Mouse (Mus musculus): ENCODE data around the gene Zfp69. TPM values are rescaled to one million over a fixed set of nuclear protein-coding genes. Genes with fewer than 3 reads are reported as not detected.

Zfp69 gene
- total and polyA plus RNA-seq, 3 experiments = 2.7 to 8.1 (median 4.9) TPM

DNA sequence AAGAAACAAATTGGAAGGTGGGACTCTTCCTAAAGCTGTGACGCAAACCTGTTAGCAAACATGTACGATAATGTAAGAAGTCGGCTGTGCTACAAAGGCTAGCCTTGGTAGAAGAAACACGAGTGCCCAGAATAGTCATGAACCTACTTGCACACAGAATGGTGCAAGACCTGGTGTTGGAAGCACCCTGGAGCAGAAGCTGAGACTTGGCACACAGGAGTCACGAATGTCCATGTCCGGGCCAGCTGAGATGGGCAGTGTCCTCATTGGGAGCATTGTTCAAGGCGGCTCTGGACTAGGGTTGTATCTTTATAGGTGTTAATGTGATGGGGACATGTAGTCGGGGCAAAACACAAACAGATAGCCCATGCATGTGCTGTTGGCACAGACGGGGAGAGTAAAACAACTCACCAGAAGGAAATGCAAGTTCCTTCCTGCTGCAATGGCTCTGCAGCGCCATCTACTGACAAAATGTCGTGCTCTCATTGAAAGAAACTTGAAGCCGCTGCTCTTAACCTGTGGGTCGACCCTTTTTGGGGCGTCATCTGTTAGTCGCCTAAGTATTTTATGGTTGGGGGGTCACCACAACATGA is 41.8 kb downstream of the Zfp69 start:
- H3K27me3 ChIP-seq (ENCODE audit: insufficient read depth, low read length) = no peaks in the 10 kb centered on the region
- no peaks in the 10 kb centered on the region for H3K9me3 ChIP-seq (replicated peaks)
- H3K4me1 ChIP-seq (ENCODE audit: insufficient read depth, low read depth, low read length) = peaks cover 29% of the 10 kb centered on the region
- peak; percentile 48 for DNase-seq (ENCODE audit: low spot score)
- no peak for ATAC-seq (ENCODE audit: extremely low read depth, insufficient number of reproducible peaks, low FRiP score, poor library complexity, severe bottlenecking)
- H3K4me3 ChIP-seq (ENCODE audit: low read depth, low read length) = no peak overlapping the region
- H3K36me3 ChIP-seq (replicated peaks) = no peaks in the 10 kb centered on the region
- TF ChIP-seq TAL1 (conservative IDR thresholded peaks at IDR 0.05; ENCODE audit: low read depth, low read length) (no peak), CTCF (IDR thresholded peaks at IDR 0.05; ENCODE audit: low read depth, low read length) (peak; percentile 85)

DNA sequence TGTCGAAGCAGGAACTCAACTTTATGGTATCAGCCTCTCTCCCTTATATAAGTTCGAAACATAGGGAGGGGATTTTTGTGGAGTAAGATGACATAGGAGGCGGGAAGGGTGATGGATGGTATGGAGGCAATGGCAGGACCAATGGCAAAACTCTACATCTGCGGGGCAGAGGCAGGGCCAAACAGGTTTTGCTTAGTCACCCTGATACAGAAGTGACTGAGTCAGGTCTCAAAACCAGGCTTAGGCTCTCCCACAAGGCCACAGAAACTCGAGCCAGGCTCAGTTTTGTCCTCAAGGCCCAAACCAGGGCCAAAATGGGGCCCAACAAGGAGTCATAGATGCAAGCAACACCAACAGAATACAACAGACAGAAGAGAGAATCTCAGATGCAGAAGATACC is 45.9 kb downstream of the Zfp69 start:
- H3K4me1 ChIP-seq (ENCODE audit: insufficient read depth, low read depth, low read length) = peaks cover 11% of the 10 kb centered on the region
- H3K27me3 ChIP-seq (ENCODE audit: insufficient read depth, low read length) = peaks cover 10% of the 10 kb centered on the region
- no peak for TF ChIP-seq TAL1 (conservative IDR thresholded peaks at IDR 0.05; ENCODE audit: low read depth, low read length)
- no peak for TF ChIP-seq GATA2 (IDR thresholded peaks at IDR 0.05; ENCODE audit: borderline replicate concordance, low read depth, low read length)
- no peak for TF ChIP-seq GATA1 (IDR thresholded peaks at IDR 0.05; ENCODE audit: borderline replicate concordance, low read length)
- TF ChIP-seq CTCF (IDR thresholded peaks at IDR 0.05; ENCODE audit: low read depth, low read length) = no peak
- TF ChIP-seq POLR2AphosphoS5 (IDR thresholded peaks at IDR 0.05; ENCODE audit: insufficient replicate concordance, low read depth, low read length) = no peak
- no peaks in the 10 kb centered on the region for H3K36me3 ChIP-seq (replicated peaks)
- ATAC-seq (ENCODE audit: extremely low read depth, insufficient number of reproducible peaks, low FRiP score, poor library complexity, severe bottlenecking) = no peak
- H3K4me3 ChIP-seq (ENCODE audit: low read depth, low read length) = no peak overlapping the region
- no peak for DNase-seq (ENCODE audit: low spot score)
- no peaks in the 10 kb centered on the region for H3K9me3 ChIP-seq (replicated peaks)

DNA sequence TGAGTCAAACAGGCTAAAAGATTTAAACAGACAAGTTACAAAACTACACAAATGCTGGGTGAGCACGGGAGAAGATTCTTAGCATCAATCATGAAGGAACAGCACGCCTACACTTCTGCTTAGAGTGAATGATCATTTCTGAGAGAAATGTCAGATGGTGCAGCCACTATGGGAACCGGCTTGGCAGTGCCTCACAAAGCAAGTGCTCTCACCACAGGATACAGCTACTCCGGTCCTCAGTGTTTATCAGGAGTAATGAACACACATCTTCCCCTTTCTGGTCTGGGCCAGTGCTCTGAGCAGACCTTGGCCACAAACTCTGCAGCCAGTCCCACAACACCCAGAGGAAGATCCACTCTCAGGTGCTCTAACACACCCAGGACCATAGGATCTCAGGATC is 47.0 kb downstream of the Zfp69 start:
- DNase-seq (ENCODE audit: low spot score) = no peak
- Histone ChIP-seq H3K4me1 (ENCODE audit: insufficient read depth, low read depth, low read length) (peaks cover 4% of the 10 kb centered on the region; the same call in 1 of the 2 replicates), H3K9me3 (replicated peaks) (no peaks in the 10 kb centered on the region), H3K4me3 (ENCODE audit: low read depth, low read length) (no peak overlapping the region), H3K27me3 (ENCODE audit: insufficient read depth, low read length) (peaks cover 10% of the 10 kb centered on the region), H3K36me3 (replicated peaks) (no peaks in the 10 kb centered on the region)
- ATAC-seq (ENCODE audit: extremely low read depth, insufficient number of reproducible peaks, low FRiP score, poor library complexity, severe bottlenecking) = no peak
- TF ChIP-seq POLR2AphosphoS5 (IDR thresholded peaks at IDR 0.05; ENCODE audit: insufficient replicate concordance, low read depth, low read length) (no peak), GATA1 (IDR thresholded peaks at IDR 0.05; ENCODE audit: borderline replicate concordance, low read length) (no peak), CTCF (IDR thresholded peaks at IDR 0.05; ENCODE audit: low read depth, low read length) (no peak), TAL1 (conservative IDR thresholded peaks at IDR 0.05; ENCODE audit: low read depth, low read length) (no peak), GATA2 (IDR thresholded peaks at IDR 0.05; ENCODE audit: borderline replicate concordance, low read depth, low read length) (no peak)

DNA sequence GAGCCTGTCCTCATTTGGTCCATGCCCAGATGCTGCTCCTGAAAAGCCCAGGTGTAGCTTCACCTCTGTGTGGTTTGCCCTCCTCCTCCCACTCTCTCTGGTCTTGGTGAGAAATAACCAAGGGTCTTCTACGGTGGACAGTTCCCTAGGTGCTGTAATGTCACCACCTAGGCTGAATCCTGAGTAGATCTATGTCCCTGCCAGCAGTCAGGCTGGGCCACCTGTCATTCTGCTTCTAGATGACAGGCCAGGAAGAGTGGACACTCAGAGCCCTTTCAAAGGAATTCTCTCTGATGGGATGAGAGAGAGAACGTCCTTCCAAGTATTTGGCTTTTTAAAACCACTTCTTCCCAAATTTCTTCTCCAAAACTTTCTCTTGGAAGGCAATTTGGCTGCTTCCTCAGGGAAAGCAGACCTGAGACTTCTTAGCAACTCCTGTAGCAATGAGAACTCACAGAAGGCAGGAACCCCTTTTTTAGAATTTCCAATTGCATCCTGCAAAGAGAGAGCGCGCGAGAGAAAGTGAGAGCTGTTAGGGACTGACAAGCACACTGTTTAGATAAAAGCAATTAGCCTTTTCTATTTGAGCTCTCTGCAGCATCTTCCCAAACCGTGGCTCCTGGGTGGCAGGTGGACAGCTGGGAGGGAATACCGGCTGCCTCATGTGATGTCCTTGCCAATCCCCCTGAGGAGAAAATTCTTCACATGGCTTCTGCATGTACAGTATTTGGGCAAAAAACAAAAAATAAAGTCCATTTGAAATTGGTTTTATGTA is 55.5 kb downstream of the Zfp69 start:
- ATAC-seq (ENCODE audit: extremely low read depth, insufficient number of reproducible peaks, low FRiP score, poor library complexity, severe bottlenecking) = no peak
- Histone ChIP-seq H3K9me3 (replicated peaks) (no peaks in the 10 kb centered on the region), H3K4me3 (ENCODE audit: low read depth, low read length) (no peak overlapping the region), H3K27me3 (ENCODE audit: insufficient read depth, low read length) (peaks cover 43% of the 10 kb centered on the region), H3K4me1 (ENCODE audit: insufficient read depth, low read depth, low read length) (no peaks in the 10 kb centered on the region), H3K36me3 (replicated peaks) (no peaks in the 10 kb centered on the region)
- TF ChIP-seq GATA2 (IDR thresholded peaks at IDR 0.05; ENCODE audit: borderline replicate concordance, low read depth, low read length) (no peak), TAL1 (conservative IDR thresholded peaks at IDR 0.05; ENCODE audit: low read depth, low read length) (no peak), POLR2AphosphoS5 (IDR thresholded peaks at IDR 0.05; ENCODE audit: insufficient replicate concordance, low read depth, low read length) (no peak), GATA1 (IDR thresholded peaks at IDR 0.05; ENCODE audit: borderline replicate concordance, low read length) (no peak), CTCF (IDR thresholded peaks at IDR 0.05; ENCODE audit: low read depth, low read length) (no peak)
- no peak for DNase-seq (ENCODE audit: low spot score)

DNA sequence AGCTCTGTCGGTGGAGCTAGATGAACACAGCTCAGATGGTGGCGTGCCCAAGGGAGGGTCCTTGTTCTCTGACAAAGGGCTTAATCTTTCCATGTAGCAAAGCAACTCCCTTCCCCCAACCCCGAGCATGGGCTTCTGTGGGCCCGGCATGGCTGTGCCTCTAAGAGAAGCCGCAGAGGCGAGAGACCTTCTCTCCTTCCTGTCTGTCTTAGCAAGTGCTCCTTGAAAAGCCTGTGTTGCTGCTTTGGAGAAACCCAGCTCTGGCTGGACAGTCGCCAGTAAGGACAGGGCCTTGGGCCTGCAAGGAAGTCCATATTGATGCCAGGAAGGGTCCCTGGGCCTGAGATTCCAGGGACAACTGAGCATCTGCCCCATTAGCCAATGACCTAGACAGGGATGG is 56.3 kb downstream of the Zfp69 start:
- no peak overlapping the region for H3K4me3 ChIP-seq (ENCODE audit: low read depth, low read length)
- DNase-seq (ENCODE audit: low spot score) = no peak
- H3K36me3 ChIP-seq (replicated peaks) = no peaks in the 10 kb centered on the region
- no peaks in the 10 kb centered on the region for H3K4me1 ChIP-seq (ENCODE audit: insufficient read depth, low read depth, low read length)
- no peaks in the 10 kb centered on the region for H3K9me3 ChIP-seq (replicated peaks)
- TF ChIP-seq GATA2 (IDR thresholded peaks at IDR 0.05; ENCODE audit: borderline replicate concordance, low read depth, low read length) = no peak
- TF ChIP-seq GATA1 (IDR thresholded peaks at IDR 0.05; ENCODE audit: borderline replicate concordance, low read length) = no peak
- TF ChIP-seq TAL1 (conservative IDR thresholded peaks at IDR 0.05; ENCODE audit: low read depth, low read length) = no peak
- no peak for TF ChIP-seq CTCF (IDR thresholded peaks at IDR 0.05; ENCODE audit: low read depth, low read length)
- H3K27me3 ChIP-seq (ENCODE audit: insufficient read depth, low read length) = peaks cover 46% of the 10 kb centered on the region
- ATAC-seq (ENCODE audit: extremely low read depth, insufficient number of reproducible peaks, low FRiP score, poor library complexity, severe bottlenecking) = no peak

DNA sequence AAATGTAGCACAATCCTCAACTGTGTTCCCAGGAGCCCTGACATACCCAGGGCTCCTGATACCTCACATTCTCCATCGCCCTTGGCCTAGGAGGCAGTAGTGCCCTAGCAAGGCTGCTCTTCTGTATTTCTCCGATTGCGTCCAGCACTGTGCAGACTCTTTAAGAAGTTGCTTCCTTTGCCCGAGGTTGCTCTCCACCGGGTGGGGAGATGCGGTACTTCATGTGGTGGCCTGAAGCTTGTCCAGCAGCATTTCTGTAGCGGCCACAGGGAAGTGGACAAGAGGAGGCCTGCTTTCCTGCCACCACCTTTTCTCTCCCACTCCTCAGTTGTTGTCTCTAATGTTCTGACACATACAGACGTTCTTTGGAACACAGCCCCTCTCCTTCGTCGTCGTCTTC is 56.9 kb downstream of the Zfp69 start:
- H3K27me3 ChIP-seq (ENCODE audit: insufficient read depth, low read length) = peaks cover 46% of the 10 kb centered on the region
- TF ChIP-seq GATA1 (IDR thresholded peaks at IDR 0.05; ENCODE audit: borderline replicate concordance, low read length) (no peak), TAL1 (conservative IDR thresholded peaks at IDR 0.05; ENCODE audit: low read depth, low read length) (no peak), GATA2 (IDR thresholded peaks at IDR 0.05; ENCODE audit: borderline replicate concordance, low read depth, low read length) (no peak), POLR2AphosphoS5 (IDR thresholded peaks at IDR 0.05; ENCODE audit: insufficient replicate concordance, low read depth, low read length) (no peak), CTCF (IDR thresholded peaks at IDR 0.05; ENCODE audit: low read depth, low read length) (no peak)
- ATAC-seq (ENCODE audit: extremely low read depth, insufficient number of reproducible peaks, low FRiP score, poor library complexity, severe bottlenecking) = no peak

More for the DNA sequence above, 56.9 kb downstream of the Zfp69 start:
- H3K36me3 ChIP-seq (replicated peaks) = no peaks in the 10 kb centered on the region
- DNase-seq (ENCODE audit: low spot score) = no peak
- peaks cover 4% of the 10 kb centered on the region; the same call in 1 of the 2 replicates for H3K4me1 ChIP-seq (ENCODE audit: insufficient read depth, low read depth, low read length)
- no peaks in the 10 kb centered on the region for H3K9me3 ChIP-seq (replicated peaks)
- H3K4me3 ChIP-seq (ENCODE audit: low read depth, low read length) = no peak overlapping the region
